9 mouse cellular contexts compared by ENCODE assay signal in genomic region chr2:74128782-74129538, GRCm38 (mm10).
DNase-seq lines count a peak whose midpoint lies in the region; ATAC-seq and TF ChIP-seq lines count a peak whose summit lies in the region.
"Had no signal": no experiment of that assay in that cellular context is flagged by ENCODE, and none has a peak within 500 bp of the region (broad histone marks: within the 10 kb centered on the region; RNA-seq: fewer than 3 reads in every experiment).

No protein-coding gene starts in this region.

- no peak overlapping the region for H3K27ac ChIP-seq in cerebellum, adult 2 months (ENCODE audit: insufficient read depth, low read length)
- H3K27ac ChIP-seq in liver, embryonic 12.5 days: no peak overlapping the region
- no peak overlapping the region for H3K27ac ChIP-seq in liver, postnatal 0 days (ENCODE audit: low read depth)
- no peak overlapping the region for H3K27ac ChIP-seq in intestine, embryonic 16.5 days (ENCODE audit: low read length)
- H3K27ac ChIP-seq: macrophage had no signal

- no peak for TF ChIP-seq CTCF in cerebellum, adult 2 months (IDR thresholded peaks at IDR 0.05; ENCODE audit: borderline replicate concordance, insufficient read depth, low read depth, low read length)
- no peak for TF ChIP-seq CTCF in liver, postnatal 0 days (IDR thresholded peaks at IDR 0.05; ENCODE audit: low read depth)

- H3K27me3 ChIP-seq in cerebellum, adult 2 months (ENCODE audit: control insufficient read depth, insufficient read depth, low read length): no peaks in the 10 kb centered on the region; the same call in 1 of the 2 replicates
- H3K27me3 ChIP-seq in liver, embryonic 12.5 days (replicated peaks): peaks cover 30% of the 10 kb centered on the region
- peaks cover 13% of the 10 kb centered on the region; the same call in 1 of the 2 replicates for H3K27me3 ChIP-seq in liver, postnatal 0 days (ENCODE audit: insufficient read depth, low read length)
- H3K27me3 ChIP-seq in intestine, embryonic 16.5 days (replicated peaks; ENCODE audit: control insufficient read depth, insufficient read depth, low read length): peaks cover 4% of the 10 kb centered on the region; the same call in 1 of the 2 replicates

- H3K4me3 ChIP-seq in cerebellum, adult 2 months (replicated peaks; ENCODE audit: insufficient read depth, low read depth, low read length): peak overlapping the region; percentile 3
- no peak overlapping the region; the same call in 1 of the 2 replicates for H3K4me3 ChIP-seq in liver, embryonic 12.5 days
- H3K4me3 ChIP-seq in liver, postnatal 0 days (ENCODE audit: low read depth, low read length): no peak overlapping the region
- H3K4me3 ChIP-seq in intestine, embryonic 16.5 days (ENCODE audit: low read length): peak overlapping the region; percentile 32

- TF ChIP-seq POLR2A in cerebellum, adult 2 months (IDR thresholded peaks at IDR 0.05; ENCODE audit: borderline replicate concordance, insufficient read depth, low read length): no peak

- no peak overlapping the region for H3K9ac ChIP-seq in liver, embryonic 12.5 days
- H3K9ac ChIP-seq in liver, postnatal 0 days (replicated peaks): no peak overlapping the region
- peak overlapping the region; percentile 23; the same call in 1 of the 2 replicates for H3K9ac ChIP-seq in intestine, embryonic 16.5 days (ENCODE audit: low read depth, low read length)

- H3K4me2 ChIP-seq in liver, embryonic 12.5 days: peak overlapping the region; percentile 45
- H3K4me2 ChIP-seq in liver, postnatal 0 days (ENCODE audit: low read depth, low read length): no peak overlapping the region
- H3K4me2 ChIP-seq in intestine, embryonic 16.5 days (ENCODE audit: low read depth, low read length): peak overlapping the region; percentile 53

- no peaks in the 10 kb centered on the region for H3K9me3 ChIP-seq in liver, embryonic 12.5 days (replicated peaks)
- no peaks in the 10 kb centered on the region for H3K9me3 ChIP-seq in liver, postnatal 0 days (ENCODE audit: low read length)
- no peaks in the 10 kb centered on the region for H3K9me3 ChIP-seq in intestine, embryonic 16.5 days (ENCODE audit: control insufficient read depth, low read length)

- no peak for TF ChIP-seq EP300 in liver, postnatal 0 days (IDR thresholded peaks at IDR 0.05; ENCODE audit: low read depth)

- ATAC-seq in liver, embryonic 12.5 days: no peak
- ATAC-seq in liver, postnatal 0 days: no peak
- no peak for ATAC-seq in intestine, embryonic 16.5 days
- ATAC-seq in erythroid progenitor cell, adult 5-6 weeks (replicated peaks; ENCODE audit: low FRiP score, poor library complexity, severe bottlenecking): no peak

- no peaks in the 10 kb centered on the region for H3K36me3 ChIP-seq in liver, embryonic 12.5 days
- H3K36me3 ChIP-seq in liver, postnatal 0 days (replicated peaks; ENCODE audit: insufficient read depth, low read length): no peaks in the 10 kb centered on the region
- no peaks in the 10 kb centered on the region for H3K36me3 ChIP-seq in intestine, embryonic 16.5 days (ENCODE audit: control insufficient read depth, insufficient read depth, low read length)

- DNase-seq in cerebellum, adult 2 months: no peak
- DNase-seq in cerebellum, adult 11-12 months: no peak
- DNase-seq in liver, postnatal 0 days: no peak
- peak; percentile 60 for DNase-seq in retina, embryonic 14.5 days (ENCODE audit: low spot score)
- no peak for DNase-seq in adrenal gland, postnatal 4 days (ENCODE audit: low spot score in 2 of 2)

- WGBS in cerebellum, adult 2 months: 3% methylated on average over 14 of the region's 14 CpGs
- 2% methylated on average over 14 of the region's 14 CpGs for WGBS in liver, embryonic 12.5 days (ENCODE audit: insufficient replicate concordance)
- WGBS in liver, postnatal 0 days (ENCODE audit: insufficient replicate concordance): 3% methylated on average over 14 of the region's 14 CpGs
- 2% methylated on average over 14 of the region's 14 CpGs for WGBS in intestine, embryonic 16.5 days

- H3K4me1 ChIP-seq in cerebellum, adult 2 months (ENCODE audit: control insufficient read depth, insufficient read depth, low read length): no peaks in the 10 kb centered on the region
- H3K4me1 ChIP-seq in liver, embryonic 12.5 days: peaks cover 6% of the 10 kb centered on the region; the same call in 1 of the 2 replicates
- no peaks in the 10 kb centered on the region for H3K4me1 ChIP-seq in liver, postnatal 0 days (ENCODE audit: insufficient read depth)
- no peaks in the 10 kb centered on the region for H3K4me1 ChIP-seq in intestine, embryonic 16.5 days (ENCODE audit: control insufficient read depth, insufficient read depth, low read length)

Comparison
In these comparisons a context has a peak if more than half of its experiments do, and no peak if none do; other contexts are left out.
1. H3K4me3 ChIP-seq: peak in cerebellum, adult 2 months (single experiment) and intestine, embryonic 16.5 days (single experiment); none in liver, embryonic 12.5 days (single experiment) and liver, postnatal 0 days (single experiment).